ENCODE assay signal across 9 mouse cellular contexts in genomic region chr4:31936911-31937375, GRCm38 (mm10). TPM values are rescaled to one million over a fixed set of nuclear protein-coding genes. Genes with fewer than 3 reads are reported as not detected.
A peak's percentile ranks its signal among the peaks of the same experiment; 100 is the strongest.
DNase-seq lines count a peak whose midpoint lies in the region; ATAC-seq lines count a peak whose summit lies in the region.
"Had no signal": no experiment of that assay in that cellular context is flagged by ENCODE, and none has a peak within 500 bp of the region (broad histone marks: within the 10 kb centered on the region; RNA-seq: fewer than 3 reads in every experiment).

No protein-coding gene starts in this region.

- H3K4me1 ChIP-seq in heart, embryonic 11.5 days (ENCODE audit: control insufficient read depth, insufficient read depth, low read length), result no peaks in the 10 kb centered on the region
- peaks cover 23% of the 10 kb centered on the region for H3K4me1 ChIP-seq in hindbrain, embryonic 15.5 days (replicated peaks)
- H3K4me1 ChIP-seq in midbrain, embryonic 13.5 days (replicated peaks), result peaks cover 20% of the 10 kb centered on the region

- peak overlapping the region; percentile 92 for H3K4me2 ChIP-seq in heart, embryonic 11.5 days
- peak overlapping the region; percentile 98 for H3K4me2 ChIP-seq in hindbrain, embryonic 15.5 days
- H3K4me2 ChIP-seq in midbrain, embryonic 13.5 days (replicated peaks), result peak overlapping the region; percentile 88

- 9% methylated on average over 15 of the region's 15 CpGs for WGBS in heart, embryonic 11.5 days (ENCODE audit: insufficient replicate concordance)
- 2% methylated on average over 15 of the region's 15 CpGs for WGBS in hindbrain, embryonic 15.5 days
- 2% methylated on average over 15 of the region's 15 CpGs for WGBS in midbrain, embryonic 13.5 days

- no peak overlapping the region for H3K27ac ChIP-seq in heart, embryonic 11.5 days (ENCODE audit: low read depth, low read length)
- H3K27ac ChIP-seq in hindbrain, embryonic 15.5 days (replicated peaks), result 0 out of 2 replicates have a peak overlapping the region, but pooled peaks have one; percentile 51
- H3K27ac ChIP-seq in midbrain, embryonic 13.5 days, result no peak overlapping the region

- H3K4me3 ChIP-seq in heart, embryonic 11.5 days (ENCODE audit: low read depth, low read length), result peak overlapping the region; percentile 58
- peak overlapping the region; percentile 46 for H3K4me3 ChIP-seq in hindbrain, embryonic 15.5 days
- peak overlapping the region; percentile 47 for H3K4me3 ChIP-seq in midbrain, embryonic 13.5 days (replicated peaks)

- DNase-seq in heart, postnatal 10 days, result no peak
- DNase-seq in embryo, embryonic 10 days (ENCODE audit: low spot score), result peak; percentile 14
- no peak for DNase-seq in adrenal gland, adult 18-20 months (ENCODE audit: low spot score in 2 of 2)
- DNase-seq: adrenal gland, adult 8-10 months had no signal

- intact Hi-C loops in heart, postnatal 10 days (cut with DNase I), result loop anchor here (10.0 kb wide), 2 partner anchors 112 to 512 kb away; no protein-coding TSS in a partner anchor

- H3K27me3 ChIP-seq in heart, embryonic 11.5 days (ENCODE audit: control insufficient read depth, insufficient read depth, low read length), result no peaks in the 10 kb centered on the region
- no peaks in the 10 kb centered on the region for H3K27me3 ChIP-seq in hindbrain, embryonic 15.5 days
- peaks cover 54% of the 10 kb centered on the region for H3K27me3 ChIP-seq in midbrain, embryonic 13.5 days

- peak overlapping the region; percentile 82 for H3K9ac ChIP-seq in heart, embryonic 11.5 days (ENCODE audit: low read depth, low read length)
- H3K9ac ChIP-seq in hindbrain, embryonic 15.5 days, result peak overlapping the region; percentile 57
- H3K9ac ChIP-seq in midbrain, embryonic 13.5 days (replicated peaks), result peak overlapping the region; percentile 74

- H3K36me3 ChIP-seq in heart, embryonic 11.5 days (ENCODE audit: control insufficient read depth, insufficient read depth, low read length), result no peaks in the 10 kb centered on the region
- no peaks in the 10 kb centered on the region for H3K36me3 ChIP-seq in hindbrain, embryonic 15.5 days
- no peaks in the 10 kb centered on the region for H3K36me3 ChIP-seq in midbrain, embryonic 13.5 days

- no peak for ATAC-seq in heart, embryonic 11.5 days (replicated peaks; ENCODE audit: insufficient number of reproducible peaks, low FRiP score, low TSS enrichment)
- no peak; the same call in 1 of the 2 replicates for ATAC-seq in hindbrain, embryonic 15.5 days (ENCODE audit: low FRiP score, low read depth)
- no peak for ATAC-seq in midbrain, embryonic 13.5 days
- no peak for ATAC-seq in megakaryocyte progenitor cell, adult 5-6 weeks (replicated peaks; ENCODE audit: poor library complexity)
- no peak for ATAC-seq in erythroblast, adult 5-6 weeks (replicated peaks; ENCODE audit: low FRiP score, poor library complexity, severe bottlenecking)

- H3K9me3 ChIP-seq in heart, embryonic 11.5 days (replicated peaks; ENCODE audit: control insufficient read depth, low read length), result no peaks in the 10 kb centered on the region
- H3K9me3 ChIP-seq in hindbrain, embryonic 15.5 days, result no peaks in the 10 kb centered on the region
- no peaks in the 10 kb centered on the region for H3K9me3 ChIP-seq in midbrain, embryonic 13.5 days

RNA-seq across cellular contexts. Expression of gene Map3k7, which starts 27.0 kb away (rescaled TPM):
- 37.9 and 50.2 TPM in 2 replicates for polyA plus RNA-seq in heart, embryonic 11.5 days (2014; fragmentation: Nextera tagmentation; extraction: Ambion mirVana)
- 10 to 100 TPM; 55.5 to 60.5 TPM for total RNA-seq in heart, postnatal 10 days (2021)
- 24.3 and 24.9 TPM in 2 replicates for polyA plus RNA-seq in hindbrain, embryonic 15.5 days (2015; fragmentation: Nextera tagmentation; extraction: Ambion mirVana)
- 29.5 and 32.0 TPM in 2 replicates for polyA plus RNA-seq in midbrain, embryonic 13.5 days (2015; fragmentation: Nextera tagmentation; extraction: Ambion mirVana)
- 30.4 and 39.5 TPM in 2 replicates for total RNA-seq in megakaryocyte progenitor cell, adult 5-6 weeks (2015)
- total RNA-seq in megakaryocyte progenitor cell, adult 5-6 weeks (2017), result 23.3 and 24.3 TPM in 2 replicates
- total RNA-seq in adrenal gland, adult 18-20 months (2021), result 10 to 100 TPM; 40.4 to 41.0 TPM
- 11.9 and 17.9 TPM in 2 replicates for total RNA-seq in erythroblast, adult 5-6 weeks (2015; ENCODE audit: low replicate concordance)
- total RNA-seq in erythroblast, adult 5-6 weeks (2017; ENCODE audit: low replicate concordance), result 15.5 and 17.3 TPM in 2 replicates
